ENCODE assay signal across 25 mouse cellular contexts in the genomic region with DNA sequence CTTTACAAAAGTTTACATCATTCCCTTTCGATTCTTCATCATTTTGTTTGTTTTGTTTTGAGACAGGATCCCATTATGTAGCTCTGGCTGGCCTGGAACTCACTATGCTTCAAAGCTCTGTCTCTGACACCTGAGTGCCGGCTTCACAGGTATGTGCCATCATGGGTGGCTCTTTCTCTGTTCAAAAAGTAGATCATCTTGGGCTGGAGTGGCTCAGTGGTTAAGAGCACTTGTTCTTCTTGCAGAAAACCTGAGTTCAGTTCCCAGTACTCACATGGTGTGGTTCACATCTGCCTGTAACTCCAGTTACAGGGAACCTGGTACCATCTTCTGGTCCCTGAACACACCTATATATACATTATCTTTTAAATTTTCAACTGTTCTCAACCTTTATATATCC. TPM values are rescaled to one million over a fixed set of nuclear protein-coding genes. Genes with fewer than 3 reads are reported as not detected.
DNase-seq lines count a peak whose midpoint lies in the region; ATAC-seq and TF ChIP-seq lines count a peak whose summit lies in the region.
"Had no signal": no experiment of that assay in that cellular context is flagged by ENCODE, and none has a peak within 500 bp of the region (broad histone marks: within the 10 kb centered on the region; RNA-seq: fewer than 3 reads in every experiment).

No protein-coding gene starts in this region.

- H3K4me3 ChIP-seq in heart, adult 2 months = no peak overlapping the region
- H3K4me3 ChIP-seq in lung, embryonic 15.5 days = no peak overlapping the region
- no peak overlapping the region for H3K4me3 ChIP-seq in thymus, adult 2 months (ENCODE audit: control insufficient read depth, insufficient read depth, low read length)
- H3K4me3 ChIP-seq: embryonic facial prominence, embryonic 15.5 days; erythroblast, embryonic 14.5 days; forebrain, embryonic 10.5 days; heart, embryonic 13.5 days; hindbrain, embryonic 12.5 days had no signal

- H3K79me2 ChIP-seq in heart, adult 2 months (replicated peaks; ENCODE audit: control insufficient read depth, insufficient read depth, low read length) = no peaks in the 10 kb centered on the region

- no peak for ATAC-seq in lung, embryonic 15.5 days (ENCODE audit: borderline replicate concordance, extremely low read depth, low FRiP score, low TSS enrichment)
- ATAC-seq: activated CD4-positive, CD25-positive, alpha-beta regulatory T cell, adult 4 months; forebrain, embryonic 14.5 days; hindbrain, embryonic 16.5 days; Patski had no signal

- peaks cover 27% of the 10 kb centered on the region for H3K36me3 ChIP-seq in heart, adult 2 months (ENCODE audit: control insufficient read depth, insufficient read depth, low read length)
- H3K36me3 ChIP-seq in lung, embryonic 15.5 days = no peaks in the 10 kb centered on the region
- H3K36me3 ChIP-seq in thymus, adult 2 months (ENCODE audit: control insufficient read depth, insufficient read depth, low read length) = no peaks in the 10 kb centered on the region
- H3K36me3 ChIP-seq: embryonic facial prominence, embryonic 15.5 days; forebrain, embryonic 10.5 days; heart, embryonic 13.5 days; hindbrain, embryonic 12.5 days had no signal

- H3K4me1 ChIP-seq in heart, adult 2 months (ENCODE audit: control insufficient read depth, insufficient read depth, low read length) = peaks cover 22% of the 10 kb centered on the region
- H3K4me1 ChIP-seq in lung, embryonic 15.5 days = peaks cover 9% of the 10 kb centered on the region
- H3K4me1 ChIP-seq in thymus, adult 2 months (replicated peaks; ENCODE audit: control insufficient read depth, insufficient read depth, low read length) = peaks cover 12% of the 10 kb centered on the region
- H3K4me1 ChIP-seq: forebrain, embryonic 10.5 days; hindbrain, embryonic 12.5 days had no signal

- no peak for TF ChIP-seq POLR2A in heart, adult 2 months (IDR thresholded peaks at IDR 0.05; ENCODE audit: insufficient read depth, low read depth, low read length)
- TF ChIP-seq POLR2A in thymus, adult 2 months (IDR thresholded peaks at IDR 0.05; ENCODE audit: control insufficient read depth, extremely low read depth, insufficient read depth, low read length, poor library complexity) = no peak

- no peaks in the 10 kb centered on the region for H3K27me3 ChIP-seq in heart, adult 2 months (ENCODE audit: control insufficient read depth, insufficient read depth, low read length)
- H3K27me3 ChIP-seq in lung, embryonic 15.5 days = no peaks in the 10 kb centered on the region
- no peaks in the 10 kb centered on the region for H3K27me3 ChIP-seq in thymus, adult 2 months (ENCODE audit: control insufficient read depth, insufficient read depth, low read length)
- H3K27me3 ChIP-seq: CH12.LX; embryonic facial prominence, embryonic 15.5 days; heart, embryonic 13.5 days; hindbrain, embryonic 12.5 days; Patski had no signal

- WGBS in heart, adult 2 months = 84% methylated on average over 2 of the region's 2 CpGs
- 39% methylated on average over 2 of the region's 2 CpGs for WGBS in lung, embryonic 15.5 days
- 90% methylated on average over 2 of the region's 2 CpGs for WGBS in thymus, adult 2 months

- no peak overlapping the region for H3K9ac ChIP-seq in heart, adult 2 months (ENCODE audit: low read depth, low read length)
- no peak overlapping the region for H3K9ac ChIP-seq in lung, embryonic 15.5 days
- H3K9ac ChIP-seq: embryonic facial prominence, embryonic 15.5 days; heart, embryonic 13.5 days; hindbrain, embryonic 12.5 days had no signal

- TF ChIP-seq EP300 in heart, adult 2 months (IDR thresholded peaks at IDR 0.05; ENCODE audit: insufficient read depth, low read depth, low read length) = no peak

- no peak for TF ChIP-seq CTCF in heart, adult 2 months (IDR thresholded peaks at IDR 0.05)
- no peak for TF ChIP-seq CTCF in thymus, adult 2 months (IDR thresholded peaks at IDR 0.05; ENCODE audit: borderline replicate concordance, control insufficient read depth, extremely low read depth, insufficient read depth, low read length, poor library complexity)

- no peak for DNase-seq in heart, adult 2 months
- DNase-seq in heart, postnatal 4 days = no peak
- DNase-seq in lung, postnatal 4 days = no peak
- DNase-seq in thymus, adult 2 months = no peak
- DNase-seq in thymus, postnatal 25 days = no peak
- DNase-seq in embryo, embryonic 10 days (ENCODE audit: low spot score) = no peak
- DNase-seq: adrenal gland, postnatal 14 days; cerebellum, adult 2 months; cerebellum, postnatal 10 days; embryo, embryonic 11 days; gastrocnemius, postnatal 10 days; heart, postnatal 36 days had no signal

- no peak overlapping the region for H3K4me2 ChIP-seq in lung, embryonic 15.5 days
- H3K4me2 ChIP-seq: embryonic facial prominence, embryonic 15.5 days; heart, embryonic 13.5 days; hindbrain, embryonic 12.5 days had no signal

- H3K9me3 ChIP-seq in lung, embryonic 15.5 days = no peaks in the 10 kb centered on the region
- H3K9me3 ChIP-seq: embryonic facial prominence, embryonic 15.5 days; forebrain, embryonic 10.5 days; heart, embryonic 13.5 days; hindbrain, embryonic 12.5 days had no signal

- intact Hi-C loops in heart, adult 2 months (cut with DNase I) = no loop called here

- H3K27ac ChIP-seq in heart, adult 2 months = peak overlapping the region; percentile 55; the same call in 1 of the 2 replicates
- H3K27ac ChIP-seq in lung, embryonic 15.5 days = peak overlapping the region; percentile 60; the same call in 1 of the 2 replicates
- H3K27ac ChIP-seq in thymus, adult 2 months (ENCODE audit: control insufficient read depth, insufficient read depth, low read length) = peak overlapping the region; percentile 56; the same call in 1 of the 2 replicates
- H3K27ac ChIP-seq: embryonic facial prominence, embryonic 15.5 days; forebrain, embryonic 10.5 days; heart, embryonic 13.5 days; hindbrain, embryonic 12.5 days had no signal

RNA-seq across cellular contexts. Expression of a gene that starts 44.7 kb away (rescaled TPM):
- total RNA-seq in heart, adult 2 months (2021) = 10 to 100 TPM; 28.7 to 40.7 TPM
- polyA plus RNA-seq in heart, adult 2 months (2012; rRNA removed) = 32.4 and 47.0 TPM in 2 replicates
- total RNA-seq in heart, postnatal 4 days (2021) = 10 to 100 TPM; 14.5 to 19.7 TPM
- polyA plus RNA-seq in lung, embryonic 15.5 days (2015; fragmentation: Nextera tagmentation; extraction: Ambion mirVana) = 1.2 and 1.5 TPM in 2 replicates
- 43.1 and 91.5 TPM in 2 replicates for polyA plus RNA-seq in thymus, adult 2 months (2012; rRNA removed)
- polyA plus RNA-seq: embryonic facial prominence, embryonic 11.5 days; erythroblast, embryonic 14.5 days; forebrain, embryonic 10.5 days; forebrain, embryonic 14.5 days; hindbrain, embryonic 12.5 days had no signal

RNA-seq across cellular contexts. Expression of a gene that starts 50.2 kb away (rescaled TPM):
- under 1 TPM; 0.26 to 0.48 TPM for total RNA-seq in heart, adult 2 months (2021)
- polyA plus RNA-seq in heart, adult 2 months (2012; rRNA removed) = 0.20 and 0.49 TPM in 2 replicates
- total RNA-seq in heart, postnatal 4 days (2021) = not detected
- 0.15 and 0.39 TPM in 2 replicates for polyA plus RNA-seq in lung, embryonic 15.5 days (2015; fragmentation: Nextera tagmentation; extraction: Ambion mirVana)
- 18.0 and 22.0 TPM in 2 replicates for polyA plus RNA-seq in thymus, adult 2 months (2012; rRNA removed)
- polyA plus RNA-seq: forebrain, embryonic 14.5 days; heart, embryonic 13.5 days; heart, postnatal 0 days; hindbrain, embryonic 12.5 days; Patski had no signal

Comparison
In these comparisons a context has a peak if more than half of its experiments do, and no peak if none do; other contexts are left out.
1. RNA of a gene that starts 44.7 kb away (polyA plus RNA-seq): 43.1 to 91.5 TPM in thymus, adult 2 months and 32.4 to 47.0 TPM in heart, adult 2 months; 1.2 to 1.5 TPM in lung, embryonic 15.5 days; every median in the first group is over 10 times any median in the second.
2. RNA of a gene that starts 50.2 kb away (polyA plus RNA-seq): 18.0 to 22.0 TPM in thymus, adult 2 months; 0.20 to 0.49 TPM in heart, adult 2 months and 0.15 to 0.39 TPM in lung, embryonic 15.5 days; every median in the first group is over 10 times any median in the second.
3. Peak in every context shown above with its lines, with median percentiles within 50 percentile points of each other: H3K27ac ChIP-seq.